Mouse (Mus musculus) cerebellum, postnatal 14 days (tissue): ENCODE results near the gene Abca16.
A peak's percentile ranks its signal among the peaks of the same experiment; 100 is the strongest.

Experiments used
- DNase-seq, 2 experiments: peaks; one replicate each; pipeline ENCODE4 v3.0.0; 2021; ENCODE audit warnings: mixed read lengths in 2 of 2

The Abca16 gene

DNA sequence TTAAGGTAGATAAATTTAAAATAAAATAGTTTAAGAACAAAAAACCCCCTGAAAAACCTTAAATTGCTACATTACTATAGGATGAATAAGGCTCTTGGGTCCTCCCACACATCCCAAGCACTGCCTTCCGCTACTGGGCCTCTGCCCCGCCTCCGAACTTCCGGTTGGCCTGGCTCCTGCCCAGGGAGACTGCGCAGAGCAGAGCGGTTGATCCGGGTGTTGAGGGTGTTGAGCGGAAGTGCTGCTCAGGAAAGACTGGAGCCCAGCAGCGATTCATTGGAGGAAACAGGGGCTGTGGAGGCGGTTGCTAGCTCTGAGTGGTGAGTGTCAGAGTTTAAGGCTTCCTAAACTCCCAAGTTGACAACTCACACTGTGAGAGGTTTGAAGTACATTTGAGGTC is at the start of gene Abca16:
Gene Abca16, plus strand, starts transcription at position 201 of the 400 bp plus-strand sequence.
- DNase-seq: peak in 1 of 2 experiments; percentile 4

DNA sequence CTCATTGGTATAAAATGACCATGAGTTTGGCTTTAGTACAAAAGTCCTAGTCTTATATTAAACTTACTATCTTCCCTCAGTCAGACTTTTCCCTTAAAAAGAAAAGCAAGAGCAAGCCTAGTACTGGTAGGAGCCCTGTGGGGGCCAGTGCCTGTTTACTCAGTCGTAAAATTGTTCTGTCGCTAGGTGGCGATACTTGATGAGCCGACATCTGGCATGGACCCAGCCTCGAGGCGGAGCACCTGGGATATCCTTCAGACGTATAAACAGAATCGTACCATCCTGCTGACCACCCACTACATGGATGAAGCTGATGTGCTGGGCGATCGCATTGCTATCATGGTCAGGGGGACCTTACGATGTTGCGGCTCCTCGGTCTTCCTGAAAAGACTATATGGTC is 48.3 kb upstream of the Abca16 start:
- DNase-seq: peak; percentile 23 to 43

DNA sequence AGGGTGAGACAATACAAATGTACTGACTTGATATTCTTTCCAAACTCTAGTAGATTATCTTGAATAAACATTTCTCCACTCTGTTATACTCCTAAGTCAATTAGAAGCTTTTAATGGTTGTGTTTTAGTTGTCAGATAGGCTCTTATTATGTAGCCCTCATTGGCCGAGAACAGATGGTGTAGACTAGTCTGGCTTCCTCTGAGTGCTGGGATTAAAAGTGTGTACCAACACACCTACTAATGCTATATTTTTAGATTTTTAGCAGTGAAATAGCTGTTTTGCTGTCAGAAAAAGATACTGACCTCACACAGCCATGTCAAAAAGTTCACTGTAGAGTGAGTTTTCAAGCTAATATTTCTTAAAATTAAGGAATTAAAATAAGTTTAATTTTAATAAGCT is 2.9 kb downstream of the Abca16 start:
- DNase-seq: peak; percentile 6 to 45

DNA sequence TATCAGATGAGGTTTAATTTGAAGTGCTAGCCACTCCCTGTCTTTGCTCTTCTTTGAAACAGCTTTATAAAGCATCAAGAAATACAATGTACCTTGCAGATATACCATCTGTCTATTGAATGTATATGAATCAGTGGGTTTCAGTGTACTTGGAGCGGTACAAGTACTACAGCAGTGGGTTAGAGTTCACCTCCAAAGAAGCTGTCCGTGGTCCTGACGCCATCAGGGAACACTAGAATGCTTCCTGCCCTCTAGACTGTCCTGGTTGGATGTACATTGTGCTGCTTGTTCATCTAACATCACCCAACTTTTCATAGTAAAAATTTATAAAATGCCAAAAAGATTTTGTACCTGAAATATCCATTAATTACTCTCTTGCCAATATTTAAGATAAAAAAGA is 17.2 kb downstream of the Abca16 start:
- DNase-seq: no peak

DNA sequence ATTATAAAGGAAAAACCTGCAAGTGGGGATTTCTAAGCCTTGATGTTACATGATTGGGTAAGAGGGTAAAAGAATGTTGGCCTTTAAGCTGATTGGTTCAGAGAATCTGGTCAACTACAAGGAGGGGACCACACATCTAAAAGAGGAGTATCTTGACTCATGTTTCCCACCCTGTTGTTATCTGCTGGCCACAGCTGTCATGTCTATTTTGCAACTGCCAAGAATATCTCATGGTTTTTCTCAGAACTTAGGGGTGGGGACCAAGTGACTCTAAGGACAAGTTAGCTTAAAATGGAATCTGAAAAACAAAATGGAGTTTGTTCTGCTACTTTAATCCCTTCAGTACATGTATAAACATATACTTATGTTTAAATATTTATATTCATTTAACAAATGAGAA is 22.0 kb downstream of the Abca16 start:
- DNase-seq: no peak

DNA sequence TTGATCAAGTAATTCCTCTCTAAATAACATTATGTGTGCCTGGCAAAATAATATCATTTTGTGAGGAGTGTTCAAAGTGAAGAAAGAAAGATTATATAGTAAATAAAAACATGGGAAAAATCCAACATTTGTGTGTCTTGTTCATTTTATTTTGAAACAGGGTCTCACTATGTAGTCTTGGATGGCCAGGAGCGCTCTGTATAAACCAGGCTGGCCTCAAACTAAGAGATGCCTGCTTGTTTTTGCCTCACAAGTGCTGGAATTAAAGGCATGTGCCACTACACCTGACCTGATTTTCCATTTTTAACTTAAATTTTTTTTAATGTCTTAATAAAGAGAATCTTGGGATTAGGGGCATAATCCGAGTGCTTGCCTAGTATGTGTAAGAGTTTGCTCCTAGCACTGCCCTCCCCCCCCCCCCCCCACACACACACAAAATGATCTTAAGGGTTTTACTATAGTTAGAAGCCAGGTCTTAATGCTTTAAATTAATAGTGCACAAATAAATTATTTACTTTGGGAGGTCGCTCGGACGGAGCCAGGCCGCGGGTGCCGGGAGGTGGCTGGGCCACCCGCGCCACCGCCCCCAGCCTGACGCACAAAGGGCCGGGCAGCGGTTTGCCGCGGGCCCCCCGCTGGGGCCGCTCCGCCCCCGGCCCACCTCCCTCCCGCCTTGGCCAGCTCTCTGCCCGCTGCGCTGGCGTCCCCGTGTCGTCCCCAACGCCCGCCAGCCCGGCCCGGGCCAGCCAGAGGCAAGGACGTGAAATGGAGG is 94.6 kb downstream of the Abca16 start:
- DNase-seq: peak; percentile 36 to 44

DNA sequence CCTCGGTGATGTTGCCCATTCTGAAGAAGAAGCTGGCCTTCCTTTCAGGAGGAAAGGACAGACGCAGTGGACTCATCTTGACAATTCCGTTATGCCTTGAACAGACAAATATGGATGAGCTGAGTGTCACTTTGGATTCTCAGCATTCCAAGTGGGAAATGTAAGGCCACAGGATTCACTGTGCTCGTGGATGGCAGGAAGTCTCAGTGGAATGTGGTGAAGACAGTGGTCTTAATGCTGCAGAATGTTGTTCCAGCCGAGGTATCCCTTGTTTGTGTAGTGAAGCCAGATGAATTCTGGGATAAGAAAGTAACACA is 95.2 kb downstream of the Abca16 start:
- DNase-seq: no peak

DNA sequence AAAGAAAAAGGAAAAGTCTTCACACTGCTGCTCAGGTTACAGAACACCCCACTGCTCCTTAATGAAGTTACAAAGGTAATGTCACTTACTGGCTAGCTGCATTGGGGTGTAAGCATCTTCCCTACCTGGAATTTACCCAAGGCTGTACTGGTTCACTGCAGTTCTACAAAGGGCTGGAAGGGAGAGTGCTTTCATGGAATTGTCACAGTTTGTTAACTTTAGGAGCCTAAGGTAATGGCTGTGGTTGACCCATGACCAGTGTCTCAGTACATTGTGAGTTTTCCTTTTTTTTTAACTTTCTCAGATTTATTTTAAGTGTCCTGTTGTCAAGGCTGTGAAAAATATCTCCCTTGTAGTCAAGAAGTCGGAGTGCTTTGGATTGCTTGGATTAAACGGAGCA is 125.4 kb downstream of the Abca16 start:
- no peak for DNase-seq

DNA sequence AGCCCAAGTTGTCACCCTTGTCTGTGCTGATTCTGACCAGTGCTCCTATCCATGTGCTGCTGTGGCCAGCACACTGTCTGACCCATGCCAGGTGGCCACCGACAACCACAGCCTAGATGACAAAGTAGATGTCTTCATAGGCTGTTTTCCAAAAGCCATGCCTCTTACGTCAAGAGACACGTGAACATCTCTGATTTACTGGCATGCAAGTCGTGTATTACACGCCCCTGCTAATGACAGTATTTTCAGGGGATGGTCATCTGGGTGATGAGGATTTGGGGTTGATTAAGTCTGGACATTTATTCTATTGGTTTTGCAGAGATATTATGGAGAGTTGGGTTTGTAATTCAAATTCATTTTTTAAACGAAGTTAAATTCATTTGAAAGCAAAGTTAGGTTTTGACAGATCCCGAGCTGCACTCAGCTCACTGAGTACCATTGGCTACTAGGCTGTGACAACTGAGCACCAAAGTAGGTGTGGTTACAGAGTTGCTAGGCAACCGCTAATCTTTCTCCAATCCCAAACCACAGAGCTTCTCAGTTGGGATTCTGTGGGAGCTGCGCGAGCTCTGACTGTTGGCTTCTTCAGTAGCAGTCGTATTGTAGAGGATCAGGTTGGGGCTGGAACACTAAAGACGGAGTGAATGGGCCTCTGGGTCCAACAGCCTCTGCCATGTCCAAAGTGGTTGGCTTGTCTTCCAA is 143.2 kb downstream of the Abca16 start:
- peak; percentile 1 to 15 for DNase-seq

DNA sequence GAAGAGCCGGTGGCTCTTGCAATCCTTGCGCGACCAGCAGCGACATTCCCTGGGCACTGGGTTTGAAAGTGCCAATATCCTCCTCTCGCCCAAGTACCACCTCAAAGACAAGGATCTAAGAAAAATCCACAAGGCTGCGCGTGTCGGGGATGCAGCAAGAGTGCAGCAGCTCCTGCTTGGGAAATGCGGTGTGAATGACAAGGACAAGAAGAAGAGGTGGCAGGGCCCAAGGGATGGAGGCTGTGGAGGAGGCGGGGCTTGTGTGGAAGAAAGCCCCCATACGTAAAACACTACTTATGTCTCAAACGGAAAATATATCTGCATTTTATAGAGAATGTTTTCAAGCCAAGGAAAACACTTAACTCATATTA is 143.7 kb downstream of the Abca16 start:
- peak; percentile 6 to 16 for DNase-seq

DNA sequence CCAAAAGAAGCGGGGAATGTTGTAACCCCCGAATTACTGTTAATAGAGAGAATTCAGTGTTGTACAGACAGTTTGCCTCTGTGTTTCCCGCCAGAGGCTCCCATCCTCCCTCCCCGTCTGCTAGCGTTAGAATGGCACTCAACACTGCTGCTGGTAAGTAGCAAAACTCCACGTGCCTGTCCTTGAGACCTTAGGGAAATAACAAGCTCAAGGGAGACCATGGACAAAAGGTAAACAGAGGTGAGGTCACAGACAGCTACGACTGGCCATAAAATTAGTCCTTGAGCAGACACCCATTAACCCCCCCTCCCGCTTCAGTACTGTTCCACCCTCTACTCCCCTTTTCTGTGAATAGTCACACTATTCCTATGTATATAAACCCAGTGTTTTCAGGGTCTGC is 157.9 kb downstream of the Abca16 start:
- no peak for DNase-seq

DNA sequence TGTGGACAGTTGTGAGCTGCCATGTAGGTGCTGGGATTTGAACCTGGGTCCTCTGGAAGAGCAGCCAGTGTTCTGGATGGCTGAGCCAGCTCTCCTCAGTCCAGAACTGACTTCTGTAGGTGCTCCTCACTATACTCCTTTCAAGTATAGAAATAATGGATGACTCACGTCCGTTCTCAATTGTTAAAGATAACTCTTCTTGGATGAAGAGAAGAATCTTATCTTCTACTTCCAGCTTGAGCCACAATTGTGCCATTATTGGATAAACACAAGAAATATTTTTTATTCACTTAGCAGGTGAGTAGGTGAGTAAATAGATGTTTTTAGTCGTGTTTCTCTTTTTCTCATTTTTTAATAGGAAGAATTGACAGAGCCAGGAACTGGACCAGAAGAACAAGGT is 167.1 kb downstream of the Abca16 start:
- no peak for DNase-seq
